Mouse (Mus musculus) neural tube, embryonic 14.5 days (tissue): ENCODE measurements at regions not wholly inside any gene's neighbourhood (a gene's known extent, or its start where the extent isn't known, plus 50 kb on each side); places are given as distances from the start of the nearest gene placed in this dataset.

Experiments
- ATAC-seq: fragments of 200-750 bp; cut with Nextera tagmentation; 2 replicates; pipeline ENCODE4 v1.8.0; 2017; ENCODE audit warnings: low read depth, mild to moderate bottlenecking, moderate TSS enrichment, moderate library complexity
- H3K27ac ChIP-seq: fragments of 300-500 bp; sonication (generic); 2 replicates; pipeline ENCODE4 v1.5.1; 2014; ENCODE audit warnings: low read depth, mild to moderate bottlenecking, control low read depth, low read length, moderate library complexity, mixed read lengths
- H3K27me3 ChIP-seq: fragments of 300-500 bp; sonication (generic); 2 replicates; pipeline ENCODE4 v1.6.1; 2014; ENCODE audit warnings: low read length; ENCODE audit not compliant: control insufficient read depth, insufficient read depth
- H3K36me3 ChIP-seq: fragments of 300-500 bp; sonication (generic); 2 replicates; pipeline ENCODE4 v1.6.1; 2014; ENCODE audit warnings: low read length, mixed read lengths; ENCODE audit not compliant: control insufficient read depth, insufficient read depth
- H3K4me1 ChIP-seq: fragments of 300-500 bp; sonication (generic); 2 replicates; pipeline ENCODE4 v1.6.1; 2014; ENCODE audit warnings: low read length; ENCODE audit not compliant: control insufficient read depth, insufficient read depth
- H3K4me2 ChIP-seq: fragments of 300-500 bp; sonication (generic); 2 replicates; pipeline ENCODE4 v1.6.1; 2014; ENCODE audit warnings: mild to moderate bottlenecking, low read depth, low read length, control low read depth
- H3K4me3 ChIP-seq: fragments of 300-500 bp; sonication (generic); 2 replicates; pipeline ENCODE4 v1.5.1; 2014; ENCODE audit warnings: low read depth, low read length, control low read depth, mixed read lengths
- H3K9ac ChIP-seq: fragments of 300-500 bp; sonication (generic); replicated peaks from 2 replicates; pipeline ENCODE4 v1.6.1; 2014; ENCODE audit warnings: low read depth, mild to moderate bottlenecking, control low read depth, low read length, mixed read lengths
- H3K9me3 ChIP-seq: fragments of 300-500 bp; sonication (generic); 2 replicates; pipeline ENCODE4 v1.6.1; 2016; ENCODE audit warnings: low read length; ENCODE audit not compliant: control insufficient read depth
- whole genome bisulfite sequencing: fragments of 180-500 bp; shearing (Covaris S2); extraction: QIAGEN DNeasy Blood & Tissue Kit; methylation state at CpG from one replicate; pipeline ENCODE4 v1.1.7; 2014; 5-methylcytosine and 5-hydroxymethylcytosine counted together

DNA sequence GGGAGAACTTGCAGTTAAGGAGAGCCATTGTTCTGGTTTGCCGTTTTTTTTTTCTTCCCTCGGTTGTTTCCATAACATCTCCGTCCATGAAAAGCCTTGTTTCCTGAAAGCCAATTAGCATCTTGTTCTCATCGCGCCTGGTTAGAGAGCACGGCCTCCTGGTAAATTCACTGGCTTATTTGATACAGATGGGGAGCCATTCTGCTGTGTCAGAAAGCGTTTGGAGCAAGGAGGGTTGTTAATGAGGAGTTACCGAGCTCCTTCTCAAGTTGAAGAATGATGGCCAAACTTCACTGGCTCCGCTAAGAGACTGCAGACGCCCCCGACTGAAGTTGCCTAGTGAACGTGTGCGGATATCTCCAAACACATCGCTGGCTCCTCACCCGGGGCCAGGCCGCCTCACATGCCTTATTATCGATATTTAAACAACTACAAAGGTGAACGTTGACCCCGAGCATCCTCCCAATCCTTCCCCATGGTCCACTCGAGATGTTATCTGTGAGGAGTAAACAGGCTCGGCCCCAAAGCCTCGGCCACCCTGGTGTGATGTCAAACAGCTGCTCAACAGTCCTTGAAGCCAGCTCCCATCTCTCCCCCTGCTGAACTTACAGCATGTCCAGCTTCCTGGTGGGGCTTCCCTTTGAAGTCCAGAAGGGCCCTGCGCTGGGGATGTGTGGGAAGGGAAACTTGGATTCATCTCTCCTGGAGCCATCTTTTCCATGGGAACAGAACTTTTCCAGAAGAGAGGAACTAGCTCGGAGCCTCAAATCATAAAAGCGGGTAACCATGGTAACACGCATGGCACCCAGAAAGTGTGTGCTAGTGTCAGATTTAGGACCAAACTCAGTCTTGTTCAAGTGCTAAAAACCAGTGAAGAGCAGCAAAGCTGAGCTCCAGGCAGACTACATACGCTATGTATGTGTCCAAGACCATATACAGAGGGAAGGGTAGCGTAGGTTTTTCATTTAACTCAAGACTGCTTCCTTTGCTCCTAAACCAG is 190.0 kb upstream of the Tbx3 start:
- H3K9ac ChIP-seq = no peak overlapping the region
- H3K4me3 ChIP-seq = no peak overlapping the region
- no peak overlapping the region for H3K27ac ChIP-seq
- no peak overlapping the region for H3K4me2 ChIP-seq
- H3K27me3 ChIP-seq = no peaks in the 10 kb centered on the region
- no peaks in the 10 kb centered on the region for H3K4me1 ChIP-seq
- no peaks in the 10 kb centered on the region for H3K9me3 ChIP-seq
- no peak for ATAC-seq
- no peaks in the 10 kb centered on the region for H3K36me3 ChIP-seq
- WGBS = 68% methylated on average over 28 of the region's 28 CpGs

DNA sequence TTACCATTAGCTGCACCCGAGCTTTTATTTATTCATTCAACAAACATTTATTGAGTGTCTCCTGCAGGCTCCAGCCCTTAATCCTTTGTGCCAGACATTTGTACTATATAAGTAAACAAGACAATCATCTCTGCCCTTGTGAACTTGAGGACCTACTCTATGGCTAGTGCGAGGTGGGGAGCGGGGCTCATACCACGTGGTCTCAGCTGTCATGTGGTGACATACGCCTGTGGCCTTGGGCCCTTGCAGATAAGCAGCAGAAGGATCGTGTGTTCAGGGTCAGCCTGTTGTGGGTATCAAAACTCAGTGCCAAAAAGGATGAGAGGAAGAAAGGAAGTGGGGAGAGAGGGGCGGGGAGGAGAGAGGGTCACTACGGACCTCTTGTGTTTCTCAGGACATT is 186.8 kb upstream of the Tbx3 start:
- Histone ChIP-seq H3K4me1 (no peaks in the 10 kb centered on the region), H3K36me3 (no peaks in the 10 kb centered on the region), H3K27me3 (no peaks in the 10 kb centered on the region), H3K9ac (no peak overlapping the region), H3K4me2 (no peak overlapping the region), H3K4me3 (no peak overlapping the region), H3K27ac (no peak overlapping the region), H3K9me3 (no peaks in the 10 kb centered on the region)
- ATAC-seq = no peak
- 88% methylated on average over 8 of the region's 8 CpGs for WGBS

DNA sequence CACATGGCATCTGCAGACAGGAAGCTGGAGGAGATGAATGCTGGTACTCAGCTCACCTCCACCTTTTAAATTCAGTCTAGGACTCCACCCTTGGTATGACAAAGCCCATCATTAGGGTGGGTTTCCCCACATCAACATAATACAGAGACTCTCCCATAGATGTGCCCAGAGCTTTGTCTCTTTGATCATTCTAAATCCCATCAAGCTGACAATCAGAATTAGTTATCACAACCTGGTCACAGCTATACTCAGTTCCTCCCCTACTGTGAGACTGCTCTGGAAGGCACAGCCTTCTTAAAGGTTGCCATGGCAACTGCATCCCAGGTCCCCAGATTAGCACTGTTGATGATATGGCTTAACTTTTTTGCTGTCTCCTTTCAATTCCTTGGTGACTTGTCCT is 184.3 kb upstream of the Tbx3 start:
- Histone ChIP-seq H3K4me3 (no peak overlapping the region), H3K27me3 (no peaks in the 10 kb centered on the region), H3K4me2 (no peak overlapping the region), H3K27ac (no peak overlapping the region), H3K9ac (no peak overlapping the region), H3K9me3 (no peaks in the 10 kb centered on the region), H3K4me1 (no peaks in the 10 kb centered on the region), H3K36me3 (no peaks in the 10 kb centered on the region)
- ATAC-seq = no peak

DNA sequence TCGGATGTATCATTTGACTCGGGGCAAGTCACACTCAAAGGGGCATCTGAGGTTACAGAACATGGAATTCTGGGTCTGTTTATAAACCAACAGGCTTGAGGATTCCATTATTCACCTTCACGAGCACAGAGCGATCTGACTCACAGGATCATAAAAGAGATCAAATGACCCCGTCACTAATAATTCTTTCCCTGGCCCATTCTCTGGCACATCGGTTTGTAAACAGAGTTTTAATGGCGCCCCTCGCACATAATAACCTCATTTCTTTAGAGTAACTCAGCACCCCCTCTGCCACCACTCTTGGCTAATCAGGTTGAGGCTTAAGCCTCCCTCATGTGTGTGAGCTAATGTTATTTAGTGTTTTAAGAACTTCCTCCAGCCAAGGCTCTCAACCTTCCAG is 183.3 kb upstream of the Tbx3 start:
- H3K4me2 ChIP-seq = no peak overlapping the region
- no peaks in the 10 kb centered on the region for H3K27me3 ChIP-seq
- H3K4me1 ChIP-seq = no peaks in the 10 kb centered on the region
- no peak for ATAC-seq
- no peak overlapping the region for H3K9ac ChIP-seq
- no peaks in the 10 kb centered on the region for H3K36me3 ChIP-seq
- WGBS = 47% methylated on average over 8 of the region's 8 CpGs
- no peak overlapping the region for H3K27ac ChIP-seq
- H3K4me3 ChIP-seq = no peak overlapping the region
- no peaks in the 10 kb centered on the region for H3K9me3 ChIP-seq

DNA sequence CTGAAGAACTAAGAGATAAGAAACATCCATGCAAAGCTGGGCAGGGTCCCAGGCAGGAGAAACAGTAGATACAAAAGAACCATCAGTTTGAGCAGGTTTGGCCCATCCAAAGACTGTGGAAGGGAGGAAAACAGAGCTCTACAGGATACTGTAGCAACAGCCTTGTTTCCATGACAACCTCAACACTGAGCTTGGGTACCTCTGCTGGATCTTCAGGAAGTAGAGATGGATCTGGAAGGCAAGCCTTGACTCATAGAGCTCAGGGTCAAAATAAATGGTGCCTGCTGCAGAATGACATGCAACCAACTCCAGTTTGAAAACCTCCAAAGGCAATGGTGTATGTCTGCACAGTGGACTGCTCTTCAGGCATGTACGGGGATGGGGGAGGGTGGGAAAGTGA is 173.0 kb upstream of the Tbx3 start:
- H3K4me1 ChIP-seq = no peaks in the 10 kb centered on the region
- H3K9ac ChIP-seq = no peak overlapping the region
- H3K27me3 ChIP-seq = no peaks in the 10 kb centered on the region
- H3K27ac ChIP-seq = no peak overlapping the region
- ATAC-seq = no peak
- H3K4me3 ChIP-seq = no peak overlapping the region
- H3K4me2 ChIP-seq = no peak overlapping the region
- no peaks in the 10 kb centered on the region for H3K9me3 ChIP-seq
- H3K36me3 ChIP-seq = no peaks in the 10 kb centered on the region
- WGBS = 86% methylated on average over 1 of the region's 1 CpGs

DNA sequence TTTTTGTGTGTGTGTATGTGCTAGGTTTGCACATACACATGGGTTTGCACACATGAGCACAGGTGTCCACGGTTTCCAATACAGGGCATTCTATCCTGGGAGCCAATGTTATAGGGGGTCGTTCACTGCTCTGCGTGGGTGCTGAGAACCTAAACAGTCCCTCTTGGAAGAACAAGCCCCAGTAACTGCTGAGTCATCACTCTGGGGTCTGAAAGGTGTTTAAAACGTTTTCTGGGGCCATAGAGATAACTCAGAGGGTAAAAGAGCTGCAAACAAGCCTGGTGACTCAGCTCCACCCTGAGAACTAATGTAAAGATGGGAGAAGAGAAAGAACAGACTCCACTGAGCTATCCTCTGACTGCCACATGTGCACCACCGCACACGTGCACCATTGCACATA is 172.0 kb upstream of the Tbx3 start:
- WGBS = 73% methylated on average over 6 of the region's 6 CpGs

DNA sequence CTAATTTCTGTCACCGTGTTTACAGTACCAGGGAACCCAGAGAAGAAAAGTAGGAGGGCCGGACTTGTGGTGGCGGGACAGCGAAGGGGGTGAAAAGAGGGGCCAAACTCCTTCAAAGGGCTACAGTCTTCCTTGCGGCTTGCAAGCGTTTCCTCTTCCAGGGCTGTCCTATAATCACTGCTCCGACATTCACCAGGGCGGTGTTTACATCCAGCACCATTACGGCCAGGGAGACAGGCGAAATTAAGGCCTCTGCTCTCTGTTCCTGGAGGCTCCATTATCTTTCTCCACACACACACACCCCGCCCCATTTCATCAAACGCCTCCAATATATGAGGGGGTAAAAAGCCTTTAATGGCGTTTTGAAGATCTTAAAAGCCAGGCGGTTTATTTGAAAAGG is 162.8 kb upstream of the Tbx3 start:
- Histone ChIP-seq H3K4me1 (no peaks in the 10 kb centered on the region), H3K36me3 (no peaks in the 10 kb centered on the region), H3K4me2 (no peak overlapping the region), H3K27ac (no peak overlapping the region), H3K27me3 (no peaks in the 10 kb centered on the region), H3K9me3 (no peaks in the 10 kb centered on the region), H3K9ac (no peak overlapping the region), H3K4me3 (no peak overlapping the region)
- no peak for ATAC-seq
- WGBS = 48% methylated on average over 14 of the region's 14 CpGs

More for the DNA sequence above, 172.0 kb upstream of the Tbx3 start:
- no peaks in the 10 kb centered on the region for H3K9me3 ChIP-seq
- no peak overlapping the region for H3K9ac ChIP-seq
- no peaks in the 10 kb centered on the region for H3K36me3 ChIP-seq
- no peak for ATAC-seq
- H3K4me1 ChIP-seq = no peaks in the 10 kb centered on the region
- no peak overlapping the region for H3K4me2 ChIP-seq
- no peak overlapping the region for H3K4me3 ChIP-seq
- no peaks in the 10 kb centered on the region for H3K27me3 ChIP-seq
- H3K27ac ChIP-seq = no peak overlapping the region

DNA sequence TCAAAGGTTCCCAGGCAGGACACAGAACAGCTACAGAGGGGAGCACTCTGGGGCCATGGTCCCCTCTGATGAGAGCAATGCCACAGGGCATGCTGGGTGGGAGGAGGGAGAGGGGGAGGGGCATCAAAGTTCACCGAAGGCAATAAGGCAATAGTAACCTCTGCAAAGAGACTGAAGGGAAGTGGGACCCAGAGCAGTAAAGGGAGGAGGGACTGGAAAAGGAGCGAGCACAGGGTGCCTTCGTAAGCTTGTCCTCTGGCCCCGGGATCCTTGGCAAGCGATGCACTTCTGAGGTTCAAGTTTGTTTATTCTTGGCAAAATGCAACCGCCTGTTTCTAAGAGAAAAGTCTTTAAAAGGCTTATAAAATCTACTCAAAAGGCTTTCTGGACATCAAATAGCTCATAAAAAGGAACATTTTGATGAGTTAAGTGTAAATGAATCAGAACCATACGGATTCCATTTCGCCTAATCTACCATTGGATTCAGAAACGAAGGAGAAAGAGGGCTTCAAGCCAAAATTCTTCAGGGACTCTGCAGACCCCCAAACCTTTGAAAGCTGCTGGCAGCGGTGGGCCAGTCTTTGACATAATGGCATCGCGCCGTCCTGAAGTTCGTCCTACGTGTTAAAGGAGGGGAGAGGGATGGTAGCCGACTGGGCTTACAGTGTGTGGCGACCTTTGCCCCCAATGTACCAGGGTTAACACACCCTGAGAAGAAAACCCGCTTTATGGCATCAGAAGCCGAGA is 151.8 kb upstream of the Tbx3 start:
- no peak for ATAC-seq
- Histone ChIP-seq H3K9ac (no peak overlapping the region), H3K27ac (no peak overlapping the region), H3K4me2 (no peak overlapping the region), H3K9me3 (no peaks in the 10 kb centered on the region), H3K36me3 (no peaks in the 10 kb centered on the region), H3K4me1 (no peaks in the 10 kb centered on the region), H3K4me3 (no peak overlapping the region), H3K27me3 (no peaks in the 10 kb centered on the region)
- WGBS = 75% methylated on average over 19 of the region's 19 CpGs

DNA sequence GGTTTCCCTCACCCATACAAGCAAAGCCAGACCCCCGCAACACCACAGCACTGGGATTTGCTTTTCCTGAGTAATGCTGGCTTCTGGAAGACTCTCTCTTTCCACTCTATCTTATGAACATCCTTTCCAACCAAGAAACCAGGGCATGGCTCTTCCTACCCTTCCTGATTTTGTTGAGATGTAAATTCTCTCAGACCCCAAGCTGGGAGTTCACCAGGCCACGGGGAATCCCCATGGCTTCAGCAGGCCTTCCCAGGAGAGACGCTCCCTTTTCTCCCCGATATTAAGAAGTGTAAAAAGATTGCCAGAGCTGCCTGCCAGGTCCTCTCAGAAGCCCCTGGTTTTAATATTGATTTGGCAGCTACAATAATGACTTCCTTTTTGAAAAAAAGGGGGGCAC is 146.3 kb upstream of the Tbx3 start:
- 42% methylated on average over 4 of the region's 4 CpGs for WGBS
- Histone ChIP-seq H3K27ac (no peak overlapping the region), H3K4me3 (no peak overlapping the region), H3K36me3 (no peaks in the 10 kb centered on the region), H3K4me1 (peaks cover 3% of the 10 kb centered on the region; the same call in 1 of the 2 replicates), H3K27me3 (no peaks in the 10 kb centered on the region), H3K9ac (no peak overlapping the region), H3K9me3 (no peaks in the 10 kb centered on the region), H3K4me2 (no peak overlapping the region)
- no peak for ATAC-seq
